Mouse (Mus musculus) forebrain, embryonic 12.5 days (tissue): ENCODE data around the gene Zfp319. TPM values are rescaled to one million over a fixed set of nuclear protein-coding genes. Genes with fewer than 3 reads are reported as not detected.
A peak's percentile ranks its signal among the peaks of the same experiment; 100 is the strongest.

ENCODE experiments used
- ATAC-seq: fragments of 200-750 bp; cut with Nextera tagmentation; 2 replicates; pipeline ENCODE4 v1.8.0; 2017; ENCODE audit warnings: moderate TSS enrichment; ENCODE audit not compliant: low FRiP score
- H3K27ac ChIP-seq: fragments of 300-500 bp; sonication (generic); 2 replicates; pipeline ENCODE4 v1.5.1; 2016; ENCODE audit warnings: mild to moderate bottlenecking
- H3K27me3 ChIP-seq: fragments of 300-500 bp; sonication (generic); 2 replicates; pipeline ENCODE4 v1.6.1; 2016; ENCODE audit warnings: mild to moderate bottlenecking
- H3K36me3 ChIP-seq: fragments of 300-500 bp; sonication (generic); replicated peaks from 2 replicates; pipeline ENCODE4 v1.6.1; 2016; ENCODE audit warnings: mild to moderate bottlenecking
- H3K4me1 ChIP-seq: fragments of 300-500 bp; sonication (generic); 2 replicates; pipeline ENCODE4 v1.6.1; 2016
- H3K4me2 ChIP-seq: fragments of 300-500 bp; sonication (generic); 2 replicates; pipeline ENCODE4 v1.6.1; 2016; ENCODE audit warnings: mild to moderate bottlenecking, moderate library complexity
- H3K4me3 ChIP-seq: fragments of 300-500 bp; sonication (generic); replicated peaks from 2 replicates; pipeline ENCODE4 v1.5.1; 2016; ENCODE audit warnings: mild to moderate bottlenecking
- H3K9ac ChIP-seq: fragments of 300-500 bp; sonication (generic); 2 replicates; pipeline ENCODE4 v1.6.1; 2016; ENCODE audit warnings: mild to moderate bottlenecking
- H3K9me3 ChIP-seq: fragments of 300-500 bp; sonication (generic); 2 replicates; pipeline ENCODE4 v1.6.1; 2016
- WGBS: fragments of 180-500 bp; shearing (Covaris S2); methylation state at CpG from one replicate; pipeline ENCODE4 v1.1.7; 2016; 5-methylcytosine and 5-hydroxymethylcytosine counted together
- polyA plus RNA-seq: library from polyadenylated mRNA; unstranded; fragments of >200 nt; fragmentation: Nextera tagmentation; extraction: Ambion mirVana; gene quantifications from 2 replicates; pipeline ENCODE4 v1.2.1, GENCODE M21; 2016

The Zfp319 gene
- polyA plus RNA-seq, 1 experiment from 2014 or later, result 18.1 TPM

- Histone ChIP-seq H3K4me2 (no peak overlapping the region), H3K4me3 (no peak overlapping the region), H3K9me3 (no peaks in the 10 kb centered on the region; the same call in 1 of the 2 replicates), H3K9ac (no peak overlapping the region), H3K4me1 (peaks cover 35% of the 10 kb centered on the region), H3K36me3 (peaks cover 5% of the 10 kb centered on the region; the same call in 1 of the 2 replicates), H3K27me3 (no peaks in the 10 kb centered on the region), H3K27ac (no peak overlapping the region)
- WGBS, result 78% methylated on average over 6 of the region's 6 CpGs
- no peak for ATAC-seq
Measured at GRCm38 (mm10) chr8:95362272-95362671, 30.5 kb upstream of the Zfp319 start.

GRCm38 (mm10) chr8:95361016-95361341, 29.2 kb upstream of the Zfp319 start:
- H3K36me3 ChIP-seq, result peaks cover under 1% of the 10 kb centered on the region; the same call in 1 of the 2 replicates
- H3K27ac ChIP-seq, result no peak overlapping the region
- H3K4me1 ChIP-seq, result peaks cover 35% of the 10 kb centered on the region
- H3K4me3 ChIP-seq, result no peak overlapping the region
- H3K9ac ChIP-seq, result no peak overlapping the region
- H3K9me3 ChIP-seq, result no peaks in the 10 kb centered on the region; the same call in 1 of the 2 replicates
- 74% methylated on average over 3 of the region's 3 CpGs for WGBS
- H3K4me2 ChIP-seq, result no peak overlapping the region
- ATAC-seq, result no peak
- H3K27me3 ChIP-seq, result no peaks in the 10 kb centered on the region

DNA sequence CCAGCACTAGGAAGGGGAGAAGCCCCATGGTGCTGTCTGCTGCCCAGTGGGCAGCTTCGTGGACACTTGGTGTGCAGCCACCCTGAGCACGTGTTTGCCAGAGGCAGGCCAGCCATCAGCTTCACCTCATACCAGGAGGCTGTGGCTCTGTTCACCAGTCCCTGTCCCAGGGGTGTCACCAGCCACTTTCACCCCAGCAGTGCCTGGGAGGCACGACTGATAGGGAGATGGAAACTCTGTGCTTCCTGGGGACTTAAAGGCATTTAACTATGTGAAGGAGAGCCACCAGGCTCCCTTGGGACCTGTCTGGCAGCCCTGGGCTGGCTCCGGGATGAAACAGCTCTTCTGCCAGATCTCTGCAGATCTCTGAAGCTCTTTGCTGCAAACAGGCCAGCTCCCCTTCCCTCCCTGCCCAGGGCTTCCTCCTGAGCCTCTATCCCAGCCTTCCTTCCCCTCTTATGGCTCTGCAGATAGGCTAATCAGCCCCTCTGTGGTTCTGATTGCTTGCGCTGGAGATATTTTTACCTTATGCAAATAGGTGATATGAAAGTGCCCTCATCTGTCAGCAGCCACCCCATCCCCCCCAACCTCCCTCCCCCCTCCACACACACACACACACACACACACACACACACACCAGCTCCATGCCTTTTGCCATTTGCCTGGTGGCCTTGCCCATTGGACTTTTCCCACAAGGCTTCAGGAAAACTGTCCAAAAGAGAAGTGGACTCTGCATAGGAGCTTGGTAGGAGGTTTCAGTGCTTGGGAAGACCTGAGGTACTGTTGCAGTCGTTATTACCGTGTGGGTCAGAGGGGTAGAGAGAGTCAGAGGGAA, 28.6 kb upstream of the Zfp319 start:
- Histone ChIP-seq H3K27ac (peak overlapping the region; percentile 62; the same call in 1 of the 2 replicates), H3K4me3 (no peak overlapping the region), H3K9me3 (no peaks in the 10 kb centered on the region; the same call in 1 of the 2 replicates), H3K4me2 (no peak overlapping the region), H3K4me1 (peaks cover 35% of the 10 kb centered on the region), H3K9ac (no peak overlapping the region), H3K36me3 (no peaks in the 10 kb centered on the region), H3K27me3 (no peaks in the 10 kb centered on the region)
- no peak for ATAC-seq
- WGBS, result 53% methylated on average over 7 of the region's 7 CpGs

- Histone ChIP-seq H3K4me2 (no peak overlapping the region), H3K27me3 (no peaks in the 10 kb centered on the region), H3K36me3 (no peaks in the 10 kb centered on the region), H3K4me1 (peaks cover 46% of the 10 kb centered on the region), H3K9ac (peak overlapping the region; percentile 4; the same call in 1 of the 2 replicates), H3K4me3 (no peak overlapping the region), H3K9me3 (no peaks in the 10 kb centered on the region), H3K27ac (peak overlapping the region; percentile 36; the same call in 1 of the 2 replicates)
- WGBS, result 64% methylated on average over 8 of the region's 8 CpGs
- no peak for ATAC-seq
Measured at GRCm38 (mm10) chr8:95358550-95359411, 27.0 kb upstream of the Zfp319 start.

GRCm38 (mm10) chr8:95354606-95355005, 22.9 kb upstream of the Zfp319 start:
- Histone ChIP-seq H3K9me3 (no peaks in the 10 kb centered on the region), H3K4me1 (peaks cover 45% of the 10 kb centered on the region), H3K36me3 (no peaks in the 10 kb centered on the region), H3K9ac (no peak overlapping the region), H3K27ac (no peak overlapping the region), H3K4me3 (no peak overlapping the region), H3K4me2 (no peak overlapping the region), H3K27me3 (0 out of 2 replicates have a peak, but pooled peaks cover 4% of the 10 kb centered on the region)
- 90% methylated on average over 2 of the region's 2 CpGs for WGBS
- ATAC-seq, result no peak

GRCm38 (mm10) chr8:95352871-95353866, 21.4 kb upstream of the Zfp319 start:
- H3K9me3 ChIP-seq, result no peaks in the 10 kb centered on the region
- under 1% methylated on average over 62 of the region's 62 CpGs for WGBS
- peak overlapping the region; percentile 94 for H3K4me2 ChIP-seq
- no peaks in the 10 kb centered on the region for H3K36me3 ChIP-seq
- H3K4me3 ChIP-seq, result peak overlapping the region; percentile 83
- H3K27me3 ChIP-seq, result 0 out of 2 replicates have a peak, but pooled peaks cover 4% of the 10 kb centered on the region
- peak; percentile 52 for ATAC-seq
- H3K27ac ChIP-seq, result peak overlapping the region; percentile 90
- H3K4me1 ChIP-seq, result peaks cover 36% of the 10 kb centered on the region
- peak overlapping the region; percentile 89 for H3K9ac ChIP-seq

DNA sequence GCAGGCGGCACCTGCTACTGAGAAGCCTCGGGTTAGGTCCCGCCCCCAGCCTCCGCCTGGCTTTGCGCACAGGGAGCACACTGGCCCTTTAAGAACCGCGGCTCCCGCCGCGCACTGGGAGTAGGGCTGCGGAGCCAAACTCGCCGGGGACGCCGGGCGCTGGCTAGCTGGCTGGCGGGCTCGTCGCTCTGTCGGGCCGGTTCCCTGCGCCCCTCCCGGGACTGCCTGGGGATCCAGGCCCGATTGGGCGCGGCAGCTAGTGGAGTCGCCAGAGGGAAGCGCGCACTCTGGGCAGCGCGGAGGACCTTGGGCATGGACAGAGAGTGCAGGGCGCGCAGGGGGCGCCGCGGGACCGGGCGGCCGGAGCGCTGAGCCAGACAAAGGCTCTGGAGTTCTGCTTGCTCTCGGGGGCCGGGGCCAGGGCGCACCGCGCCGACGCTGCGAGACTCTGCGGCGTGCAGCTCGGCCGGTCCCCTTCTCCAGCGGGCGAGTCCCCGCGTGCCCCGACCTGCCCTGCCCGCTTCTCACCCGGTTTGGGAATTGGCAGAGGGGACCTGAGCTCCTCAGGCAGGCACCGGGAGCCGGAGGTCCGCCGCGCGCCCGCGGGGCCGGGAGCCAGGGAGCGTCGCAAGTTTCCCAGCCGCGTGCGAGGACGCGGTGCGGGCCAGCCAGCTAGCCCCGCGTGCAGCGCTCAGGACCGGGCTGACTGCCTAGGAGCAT, 20.6 kb upstream of the Zfp319 start, which contains the start of gene Mmp15:
Gene Mmp15 (plus strand): TSS at position 118 of the 720 bp plus-strand sequence.
- Histone ChIP-seq H3K9me3 (no peaks in the 10 kb centered on the region), H3K9ac (peak within 1 kb of the TSS; percentile 89), H3K4me2 (peak within 1 kb of the TSS; percentile 94), H3K27ac (peak within 1 kb of the TSS; percentile 90), H3K4me1 (peaks cover 34% of the 10 kb centered on the region), H3K36me3 (no peaks in the 10 kb centered on the region), H3K27me3 (0 out of 2 replicates have a peak, but pooled peaks cover 4% of the 10 kb centered on the region), H3K4me3 (peak within 1 kb of the TSS; percentile 83)
- WGBS, result under 1% methylated on average over 77 of the region's 80 CpGs
- peak; percentile 84 for ATAC-seq

GRCm38 (mm10) chr8:95351461-95351860, 19.7 kb upstream of the Zfp319 start:
- Histone ChIP-seq H3K4me3 (peak overlapping the region; percentile 83), H3K4me2 (peak overlapping the region; percentile 94), H3K27me3 (0 out of 2 replicates have a peak, but pooled peaks cover 4% of the 10 kb centered on the region), H3K9me3 (no peaks in the 10 kb centered on the region), H3K27ac (peak overlapping the region; percentile 1; the same call in 1 of the 2 replicates), H3K36me3 (no peaks in the 10 kb centered on the region), H3K4me1 (peaks cover 34% of the 10 kb centered on the region), H3K9ac (no peak overlapping the region)
- WGBS, result 3% methylated on average over 15 of the region's 15 CpGs
- peak; percentile 31; the same call in 1 of the 2 replicates for ATAC-seq

GRCm38 (mm10) chr8:95348811-95349630, 17.3 kb upstream of the Zfp319 start:
- 0 out of 2 replicates have a peak, but pooled peaks cover 4% of the 10 kb centered on the region for H3K27me3 ChIP-seq

GRCm38 (mm10) chr8:95348356-95348755, 16.6 kb upstream of the Zfp319 start:
- ATAC-seq, result no peak
- H3K4me3 ChIP-seq, result no peak overlapping the region
- H3K9me3 ChIP-seq, result no peaks in the 10 kb centered on the region
- WGBS, result 93% methylated on average over 2 of the region's 2 CpGs
- H3K4me2 ChIP-seq, result no peak overlapping the region
- peaks cover 15% of the 10 kb centered on the region for H3K36me3 ChIP-seq
- H3K27me3 ChIP-seq, result 0 out of 2 replicates have a peak, but pooled peaks cover 4% of the 10 kb centered on the region
- H3K4me1 ChIP-seq, result peaks cover 18% of the 10 kb centered on the region
- no peak overlapping the region for H3K27ac ChIP-seq
- no peak overlapping the region for H3K9ac ChIP-seq

More at GRCm38 (mm10) chr8:95348811-95349630, 17.3 kb upstream of the Zfp319 start:
- H3K4me2 ChIP-seq, result no peak overlapping the region
- ATAC-seq, result no peak
- H3K9me3 ChIP-seq, result no peaks in the 10 kb centered on the region
- WGBS, result 66% methylated on average over 18 of the region's 19 CpGs
- no peak overlapping the region for H3K9ac ChIP-seq
- no peak overlapping the region for H3K4me3 ChIP-seq
- no peak overlapping the region for H3K27ac ChIP-seq
- peaks cover 25% of the 10 kb centered on the region for H3K4me1 ChIP-seq
- peaks cover 9% of the 10 kb centered on the region for H3K36me3 ChIP-seq
